Mouse (Mus musculus): Measurements from ENCODE around the gene Patl1.
A peak's percentile ranks its signal among the peaks of the same experiment; 100 is the strongest.
"Not testable (repeated sequence)": the region's sequence is repeated elsewhere in the genome, so short reads cannot be mapped to it uniquely, and the experiment has no call there.

Patl1 gene

GRCm38 (mm10) chr19:11912037-11912532 is at the start of gene Patl1:
TSS of gene Patl1 (plus strand) at chr19:11912399.
- peak; percentile 99 for DNase-seq

- DNase-seq, result no peak
Observed at GRCm38 (mm10) chr19:11867837-11868236, 44.4 kb upstream of the Patl1 start.

DNA sequence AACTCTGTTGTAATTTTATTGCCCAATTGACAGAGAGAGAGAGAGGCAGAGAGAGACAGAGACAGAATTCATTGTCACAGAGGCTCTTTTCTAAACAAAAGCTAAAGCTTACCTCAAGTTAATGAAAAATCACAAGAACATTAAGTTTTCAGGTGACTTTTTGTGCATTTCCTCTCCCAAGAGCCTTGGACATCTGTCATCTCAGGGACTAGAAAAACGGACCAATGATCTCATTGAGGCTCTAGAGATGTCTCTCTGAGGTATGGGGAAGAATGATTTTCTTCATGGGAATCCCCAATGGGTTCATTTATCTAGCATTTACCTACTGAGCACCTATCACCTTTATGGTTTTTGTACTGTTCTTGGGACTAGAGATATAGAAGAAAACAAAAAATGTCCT is 37.2 kb upstream of the Patl1 start, which contains the start of gene Olfr1419:
Olfr1419 (minus strand) TSS at position 101 of the 400 bp plus-strand sequence.
- no peak for DNase-seq

- not testable (repeated sequence) for DNase-seq
Observed at GRCm38 (mm10) chr19:11878404-11878803, 33.8 kb upstream of the Patl1 start.

DNA sequence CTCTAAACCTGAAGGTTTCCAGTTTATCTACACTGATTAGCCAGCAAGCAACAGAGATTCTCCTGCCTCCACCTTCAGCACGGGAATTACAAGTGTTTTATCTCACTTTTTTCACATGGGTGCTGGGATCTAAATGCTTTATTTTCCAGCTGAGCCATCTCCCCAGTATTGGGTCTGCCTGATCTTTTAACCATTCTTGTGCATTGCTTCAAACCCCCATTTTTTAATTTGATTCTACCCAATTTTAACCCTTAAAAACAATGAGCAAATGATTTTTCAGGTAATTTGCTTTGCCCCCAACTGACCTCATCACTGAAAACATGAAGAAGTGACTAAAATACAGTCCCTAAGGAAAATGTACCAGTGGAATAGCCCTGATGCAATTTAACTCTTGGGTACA is 25.9 kb upstream of the Patl1 start, which contains the start of gene Olfr1420:
Olfr1420 (plus strand) TSS at position 301 of the 400 bp plus-strand sequence.
- no peak for DNase-seq

- no peak for DNase-seq
Observed at GRCm38 (mm10) chr19:11911021-11911420, 1.2 kb upstream of the Patl1 start.

- peak; percentile 35 for DNase-seq
Observed at GRCm38 (mm10) chr19:11911603-11912002, 596 bp upstream of the Patl1 start.

DNA sequence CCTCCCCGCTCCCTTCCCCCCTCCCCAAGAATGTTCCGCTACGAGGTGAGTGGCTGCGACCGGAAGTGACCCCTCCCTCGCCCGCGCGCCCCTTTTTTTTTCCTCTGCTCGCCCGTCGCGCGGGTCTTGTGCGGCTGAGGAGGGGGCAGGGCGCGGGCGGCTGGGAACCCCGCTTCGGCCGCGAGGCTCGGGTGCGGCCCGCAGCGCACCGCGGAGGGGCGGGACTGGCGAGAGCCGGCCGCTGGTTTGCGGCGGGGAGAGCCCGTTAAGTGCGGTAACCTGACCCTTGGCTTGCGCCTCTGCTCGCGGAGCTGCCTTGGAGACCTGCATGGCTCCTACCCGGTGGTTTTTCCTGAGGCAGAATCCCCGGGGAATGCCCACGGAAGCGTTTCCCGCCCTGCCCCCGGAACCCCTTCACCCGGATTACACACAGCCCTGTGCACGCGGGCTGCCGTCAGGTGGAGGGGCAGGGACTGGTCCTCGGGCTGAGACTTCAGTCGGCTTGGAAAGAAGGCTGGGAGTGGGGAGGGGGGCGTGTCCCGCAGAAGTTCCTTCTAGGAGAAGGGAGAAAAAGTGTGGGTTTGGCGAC is 428 bp downstream of the Patl1 start:
- peak; percentile 52 for DNase-seq

DNA sequence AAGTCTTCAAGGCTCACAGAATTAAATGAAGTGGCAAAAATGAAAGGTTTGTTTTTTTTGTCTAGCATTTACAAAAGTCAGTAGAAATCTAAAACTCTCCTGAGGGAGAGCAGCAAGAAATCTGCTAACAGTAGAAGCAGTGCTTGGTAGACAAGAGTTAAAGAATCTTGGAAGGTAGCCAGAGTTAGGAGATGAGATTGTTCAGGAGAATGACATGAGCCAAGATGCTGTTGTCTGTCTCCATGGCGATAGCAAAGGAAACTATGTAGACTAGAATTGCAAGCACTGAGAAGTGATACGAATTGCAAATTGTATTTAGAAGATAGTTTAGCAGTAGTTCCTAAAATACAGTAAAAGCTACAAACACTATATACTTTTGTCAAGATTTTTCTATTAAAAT is 3.6 kb downstream of the Patl1 start:
- DNase-seq, result peak; percentile 9

GRCm38 (mm10) chr19:11922068-11922467 is 9.9 kb downstream of the Patl1 start:
- no peak for DNase-seq

DNA sequence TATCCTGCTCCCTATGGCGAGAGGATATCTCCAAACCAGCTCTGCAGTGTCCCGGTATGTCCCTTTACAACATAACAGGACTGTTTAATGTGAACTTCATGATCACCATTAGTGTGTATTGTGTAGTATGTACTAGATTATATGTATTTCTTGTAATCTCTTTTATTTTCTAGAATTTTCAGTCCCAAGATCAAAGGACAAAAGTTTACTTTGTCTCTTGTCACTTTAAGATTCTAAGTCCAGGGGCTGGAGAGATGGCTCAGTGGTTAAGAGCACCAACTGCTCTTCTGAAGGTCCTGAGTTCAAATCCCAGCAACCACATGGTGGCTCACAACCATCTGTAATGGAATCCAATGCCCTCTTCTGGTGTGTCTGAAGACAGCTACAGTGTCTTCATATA is 10.3 kb downstream of the Patl1 start:
- not testable (repeated sequence) for DNase-seq

DNA sequence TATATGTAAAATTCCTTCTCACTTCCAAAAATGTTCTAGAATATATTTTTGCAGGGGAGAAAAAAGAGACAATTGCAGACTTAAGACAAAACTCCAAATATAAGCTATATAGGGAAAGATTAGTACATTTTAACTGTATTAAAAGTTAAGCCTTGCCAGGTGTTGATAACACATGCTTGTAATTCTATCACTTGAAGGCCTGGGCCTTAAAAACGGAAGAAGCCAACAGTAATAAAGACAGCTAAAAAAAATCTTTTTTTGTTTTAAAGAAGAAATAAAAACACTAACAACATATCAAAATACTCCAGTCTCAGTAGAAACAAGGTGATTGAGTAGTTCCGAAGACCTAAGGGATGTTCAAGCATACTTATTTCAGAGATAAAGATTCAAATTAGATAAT is 14.2 kb downstream of the Patl1 start:
- DNase-seq, result no peak

- no peak for DNase-seq
Observed at GRCm38 (mm10) chr19:11928025-11928748, 16.0 kb downstream of the Patl1 start.

DNA sequence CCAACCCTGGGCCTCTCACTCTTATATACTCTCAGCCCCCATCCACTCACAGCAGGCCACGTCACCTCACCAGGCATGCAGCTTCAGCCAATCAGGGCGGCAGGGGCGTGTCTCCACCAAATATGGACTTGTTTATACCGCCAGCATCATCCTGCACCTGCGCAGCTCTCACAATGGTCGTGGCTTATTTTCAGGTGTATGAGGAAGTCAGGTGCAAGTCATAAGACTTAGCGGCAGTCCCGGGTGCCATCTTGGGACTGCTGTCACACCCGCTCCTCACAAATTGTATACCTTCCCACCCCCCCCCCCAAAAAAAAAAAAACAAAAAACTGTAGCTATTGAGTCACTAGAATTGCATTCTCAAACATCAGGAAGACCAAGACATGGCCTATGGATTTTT is 34.3 kb downstream of the Patl1 start:
- DNase-seq, result not testable (repeated sequence)

DNA sequence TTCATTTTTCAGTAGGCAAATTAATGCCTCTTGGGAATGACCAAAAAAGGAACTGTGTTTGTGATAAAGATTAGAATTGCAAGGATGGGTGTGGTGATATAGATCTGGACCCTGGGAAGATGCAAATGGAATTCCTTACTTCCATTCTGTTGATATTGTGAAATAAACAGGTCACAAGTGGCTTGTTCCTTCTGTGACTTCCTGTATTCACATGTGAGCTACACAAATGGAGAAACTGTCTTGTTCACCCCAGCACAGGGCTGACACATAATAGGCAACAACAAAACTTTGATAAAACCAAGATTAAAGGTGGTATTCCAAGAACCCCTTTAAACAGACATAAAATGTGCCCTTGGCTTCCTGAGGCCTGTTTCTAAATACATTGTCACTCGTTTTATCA is 37.7 kb downstream of the Patl1 start:
- DNase-seq, result no peak

DNA sequence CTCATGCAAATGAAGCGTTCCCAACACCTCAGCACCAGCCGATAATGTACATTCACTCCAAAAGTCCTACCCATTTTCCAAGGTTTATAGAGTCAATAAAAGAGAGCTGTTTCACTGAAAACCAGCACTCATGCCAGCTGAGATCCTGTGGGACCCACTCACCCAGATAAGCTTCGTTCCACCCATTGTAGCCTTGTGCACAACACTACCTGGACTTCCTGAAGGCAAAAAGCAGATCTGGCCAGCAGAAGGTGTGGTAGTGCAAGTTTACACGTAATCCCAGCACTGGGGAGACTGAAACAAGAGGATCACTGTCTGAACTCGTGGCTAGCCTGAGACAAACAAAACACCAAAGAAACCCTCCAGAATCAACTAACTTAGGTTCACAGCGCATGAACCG is 38.5 kb downstream of the Patl1 start:
- DNase-seq, result no peak

- DNase-seq, result no peak
Observed at GRCm38 (mm10) chr19:11954206-11954605, 42.0 kb downstream of the Patl1 start.

GRCm38 (mm10) chr19:11956636-11957035 is 44.4 kb downstream of the Patl1 start:
- DNase-seq, result no peak

DNA sequence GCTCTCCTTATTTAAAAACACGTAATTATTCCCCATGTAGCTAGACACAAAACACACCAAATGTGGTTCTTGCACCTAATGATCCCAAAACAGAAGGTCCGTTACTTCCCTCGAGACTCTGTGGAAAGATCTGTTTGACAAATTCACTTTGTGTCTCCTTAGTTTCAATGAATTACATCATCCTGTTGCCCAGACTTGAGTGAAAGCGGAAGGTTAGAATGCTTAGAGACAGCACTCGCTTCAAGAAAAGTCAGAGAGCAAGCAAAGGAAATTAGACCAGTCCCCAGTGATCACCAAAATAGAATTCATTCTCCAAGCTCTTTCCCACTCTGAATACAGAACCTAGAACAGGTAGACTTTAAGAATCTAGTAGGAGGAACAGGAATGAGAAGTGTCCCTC is 45.2 kb downstream of the Patl1 start:
- no peak for DNase-seq

- no peak for DNase-seq
Observed at GRCm38 (mm10) chr19:11957846-11958245, 45.6 kb downstream of the Patl1 start.

DNA sequence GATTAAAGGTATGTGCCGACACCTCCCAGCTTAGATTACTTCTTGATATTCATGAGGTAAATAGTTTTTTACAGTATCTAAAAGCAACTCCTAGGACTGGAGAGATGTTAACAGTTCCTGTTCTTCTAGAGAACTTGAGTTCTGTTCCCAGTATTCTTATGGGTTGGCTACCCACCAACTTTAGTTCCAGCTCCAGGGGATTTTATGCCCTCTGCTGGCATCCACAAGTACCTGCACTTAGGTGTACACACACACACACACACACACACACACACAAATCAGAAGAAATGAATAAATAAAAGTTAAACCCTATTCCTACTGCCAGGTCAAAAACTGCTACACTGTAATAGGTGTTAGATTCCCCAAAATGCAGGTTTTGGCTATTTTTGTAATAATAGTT is 52.1 kb downstream of the Patl1 start:
- DNase-seq, result no peak

- peak; percentile 99 for DNase-seq
Observed at GRCm38 (mm10) chr19:11965023-11965942, 53.1 kb downstream of the Patl1 start, which contains the start of gene Osbp. TSS of gene Osbp (plus strand) at chr19:11965941.

DNA sequence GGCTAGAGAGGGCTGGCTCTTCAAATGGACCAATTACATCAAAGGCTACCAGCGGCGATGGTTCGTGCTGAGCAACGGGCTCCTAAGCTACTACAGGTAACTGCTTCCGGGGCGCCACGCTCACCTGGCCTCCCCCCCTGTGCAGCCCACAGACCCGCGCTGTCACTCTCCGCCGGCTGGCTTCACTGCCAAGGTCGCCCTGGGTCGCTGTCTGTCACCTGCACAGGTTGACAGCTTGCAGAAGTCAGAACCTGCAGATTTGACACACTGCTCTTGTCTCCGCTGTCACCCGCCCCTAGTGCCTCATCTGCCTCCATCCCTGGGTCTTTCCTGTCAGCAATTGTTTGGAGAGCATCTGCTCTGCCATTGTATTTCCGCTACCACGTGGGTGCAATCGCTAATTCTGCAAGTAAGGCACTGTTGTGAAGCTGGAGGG is 54.0 kb downstream of the Patl1 start:
- DNase-seq, result peak; percentile 35
